Mouse (Mus musculus) telencephalon, adult 2 months (tissue): ENCODE measurements around the gene Tspan31.

ENCODE experiments used
- DNase-seq: peaks from one replicate; pipeline ENCODE4 v3.0.0-alpha.2; 2011; ENCODE audit warnings: low read depth, low spot score

Tspan31 gene

DNA sequence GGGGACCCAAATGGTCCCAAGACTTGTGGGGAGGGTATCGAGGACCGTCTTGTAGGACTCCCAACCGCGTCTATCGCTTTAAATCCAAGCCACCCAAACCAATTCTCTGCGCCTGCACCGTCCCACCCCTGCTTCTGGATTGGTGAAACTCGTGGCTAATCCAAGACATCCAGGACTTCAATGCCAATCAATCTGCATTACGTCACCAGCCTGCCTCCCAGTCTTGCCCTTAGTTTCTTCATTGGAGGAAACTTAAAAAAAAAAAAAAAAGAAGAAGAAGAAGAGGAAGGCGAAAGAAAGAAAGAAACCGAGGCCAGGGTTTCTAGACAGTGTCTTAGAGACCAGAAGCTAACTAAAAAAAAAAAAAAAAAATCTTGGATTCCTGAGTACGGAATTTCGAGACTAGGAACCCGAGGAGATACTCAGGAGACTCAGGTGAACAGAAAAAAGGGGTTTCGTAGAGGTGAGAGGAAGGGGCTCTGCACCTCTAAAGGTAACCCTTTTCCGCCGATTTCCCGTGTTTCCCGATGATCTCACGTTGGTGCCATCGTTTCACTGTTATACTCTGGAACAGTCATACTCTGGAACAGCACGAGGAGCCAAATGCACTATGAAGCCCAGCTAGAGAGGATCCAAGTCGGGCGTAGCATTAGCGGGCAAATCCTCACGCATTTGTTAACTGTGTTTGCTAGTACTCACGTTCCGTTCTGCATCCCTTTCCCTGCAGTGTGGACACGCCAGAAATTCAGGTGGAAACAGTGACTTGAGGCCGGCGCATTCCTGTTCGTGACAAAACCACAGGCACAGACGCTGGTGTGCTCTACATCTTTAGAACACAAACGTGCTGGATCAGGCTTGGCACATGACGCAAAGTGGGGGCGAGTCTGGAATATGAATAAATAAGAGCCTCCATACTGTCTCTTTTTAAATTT is at the start of gene Tspan31:
Tspan31 (minus strand) TSS at position 75 of the 932 bp plus-strand sequence.
- peak; percentile 99 for DNase-seq

DNA sequence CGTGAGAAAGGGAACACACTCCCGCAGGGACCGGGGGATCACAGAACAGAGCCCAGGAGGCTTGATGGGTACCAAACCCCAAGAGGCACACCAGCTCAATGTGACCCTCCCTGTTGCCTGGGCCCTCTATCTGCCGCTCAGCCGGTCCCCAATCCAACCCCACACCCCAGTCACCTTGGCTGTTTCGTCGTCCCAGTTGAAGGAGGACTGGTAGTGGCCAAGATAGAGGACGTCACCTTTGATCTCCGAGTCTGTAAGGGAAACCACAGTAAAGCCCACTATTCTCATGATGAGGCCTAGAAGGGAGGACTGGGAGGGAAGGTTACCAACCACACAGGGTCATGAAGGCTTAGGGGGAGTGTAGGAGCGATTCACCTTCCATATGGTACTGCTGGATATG is 49.2 kb upstream of the Tspan31 start:
- DNase-seq = no peak

DNA sequence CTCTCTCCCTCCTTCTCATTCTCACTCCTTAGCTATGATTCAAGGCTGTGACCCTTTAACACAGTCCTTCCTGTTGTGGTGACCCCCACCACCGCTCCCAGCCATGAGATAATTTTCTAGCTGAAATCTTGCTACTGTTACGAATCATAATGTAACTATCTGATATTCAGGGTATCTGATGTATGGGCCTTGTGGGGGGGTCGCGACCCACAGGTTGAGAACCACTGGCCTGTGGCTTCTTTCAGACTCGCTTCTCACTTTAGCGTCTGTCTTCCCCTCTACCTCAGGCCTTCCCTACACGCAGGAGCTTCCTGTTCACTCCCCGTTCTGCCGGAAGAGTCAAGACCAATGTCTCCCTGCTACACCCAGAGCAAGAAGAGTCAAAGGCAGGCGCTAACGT is 48.4 kb upstream of the Tspan31 start:
- DNase-seq = no peak

DNA sequence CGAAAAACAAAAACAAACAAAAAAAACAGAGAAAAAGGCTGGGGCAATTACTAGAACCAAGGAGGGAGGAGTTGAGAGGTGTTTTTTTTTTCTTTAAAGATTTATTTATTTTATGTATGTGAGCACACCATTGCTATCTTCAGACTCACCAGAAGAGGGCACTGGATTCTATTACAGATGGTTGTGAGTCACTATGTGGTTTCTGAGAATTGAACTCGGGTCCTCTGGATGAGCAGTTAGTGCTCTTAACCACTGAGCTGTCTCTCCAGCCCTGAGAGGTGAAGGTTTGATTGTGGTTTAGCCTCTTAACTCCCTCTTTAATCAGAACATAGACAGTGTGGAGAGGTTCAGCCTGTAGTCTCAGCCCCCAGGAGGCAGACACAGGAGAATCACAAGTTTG is 45.0 kb upstream of the Tspan31 start:
- no peak for DNase-seq

DNA sequence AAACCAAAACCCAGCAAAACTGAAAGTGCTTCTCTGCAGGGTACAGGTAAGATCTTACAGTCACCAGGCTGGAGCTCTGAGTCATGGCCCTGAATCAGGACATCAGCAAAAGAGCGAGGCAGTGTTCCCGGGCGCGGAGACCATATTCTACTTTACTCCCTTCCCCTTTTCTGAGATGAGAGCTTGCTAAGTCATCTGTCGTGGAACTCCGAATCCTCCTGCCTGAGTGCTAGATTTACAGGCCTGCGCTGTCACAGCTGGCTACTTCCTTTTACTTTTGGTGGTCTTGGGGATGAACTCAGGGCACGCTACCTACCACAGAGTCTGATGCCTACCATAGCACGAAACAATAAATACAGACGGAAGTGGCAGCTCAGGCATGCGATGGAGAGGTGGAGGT is 44.3 kb upstream of the Tspan31 start:
- no peak for DNase-seq

DNA sequence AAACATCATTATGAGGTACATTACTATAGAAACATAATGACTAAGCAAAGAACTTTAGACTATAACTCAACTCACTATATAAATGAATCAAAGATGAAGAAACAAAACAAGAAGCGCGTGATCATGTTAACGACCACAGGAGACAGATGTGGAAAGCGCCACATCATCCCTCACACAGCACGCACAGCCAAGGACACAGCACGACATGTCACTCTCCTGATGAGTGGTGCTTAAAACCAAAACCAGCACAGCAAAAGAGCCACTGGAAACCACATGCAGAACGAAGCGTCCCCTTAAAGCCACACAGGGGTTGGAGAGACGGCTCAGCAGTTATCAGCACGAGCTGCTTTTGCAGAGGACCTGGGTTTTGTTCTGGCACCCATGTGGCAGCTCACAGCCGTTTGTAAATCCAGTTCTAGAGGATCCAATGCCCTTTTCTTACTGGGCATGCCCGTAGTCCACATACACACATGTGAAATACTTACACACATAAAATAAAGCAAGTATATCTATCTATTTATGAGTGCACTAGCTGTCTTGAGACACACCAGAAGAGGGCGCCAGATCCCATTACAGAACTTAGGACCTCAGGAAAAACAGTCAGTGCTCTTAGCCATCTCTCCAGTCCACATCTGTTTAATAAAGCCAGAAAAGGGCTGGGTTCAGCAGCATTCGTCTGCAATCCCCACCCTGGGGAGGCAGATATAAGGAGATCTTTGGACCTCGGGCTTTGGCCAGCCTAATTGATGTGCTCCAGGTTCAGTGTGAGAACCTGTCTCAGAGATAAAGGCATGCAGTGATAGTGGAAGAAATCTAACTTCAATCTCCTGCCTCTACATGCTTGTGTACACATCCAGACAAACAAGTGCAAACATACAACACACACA is 41.2 kb upstream of the Tspan31 start:
- no peak for DNase-seq

DNA sequence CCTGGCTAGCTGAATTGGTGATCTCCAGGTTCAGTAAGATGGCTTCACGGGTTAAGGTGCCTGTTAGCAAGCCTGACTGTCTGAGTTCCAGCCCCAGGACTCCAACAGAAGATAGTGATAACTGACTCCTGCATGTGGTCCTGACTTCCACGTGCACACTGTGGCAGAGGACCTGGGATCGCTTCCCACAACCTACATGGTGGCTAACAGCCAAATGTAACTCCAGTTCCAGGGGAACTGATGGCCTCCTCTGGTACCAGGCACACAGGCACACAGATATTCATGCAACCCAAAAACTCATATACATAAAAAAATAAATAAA is 38.2 kb upstream of the Tspan31 start:
- no peak for DNase-seq

DNA sequence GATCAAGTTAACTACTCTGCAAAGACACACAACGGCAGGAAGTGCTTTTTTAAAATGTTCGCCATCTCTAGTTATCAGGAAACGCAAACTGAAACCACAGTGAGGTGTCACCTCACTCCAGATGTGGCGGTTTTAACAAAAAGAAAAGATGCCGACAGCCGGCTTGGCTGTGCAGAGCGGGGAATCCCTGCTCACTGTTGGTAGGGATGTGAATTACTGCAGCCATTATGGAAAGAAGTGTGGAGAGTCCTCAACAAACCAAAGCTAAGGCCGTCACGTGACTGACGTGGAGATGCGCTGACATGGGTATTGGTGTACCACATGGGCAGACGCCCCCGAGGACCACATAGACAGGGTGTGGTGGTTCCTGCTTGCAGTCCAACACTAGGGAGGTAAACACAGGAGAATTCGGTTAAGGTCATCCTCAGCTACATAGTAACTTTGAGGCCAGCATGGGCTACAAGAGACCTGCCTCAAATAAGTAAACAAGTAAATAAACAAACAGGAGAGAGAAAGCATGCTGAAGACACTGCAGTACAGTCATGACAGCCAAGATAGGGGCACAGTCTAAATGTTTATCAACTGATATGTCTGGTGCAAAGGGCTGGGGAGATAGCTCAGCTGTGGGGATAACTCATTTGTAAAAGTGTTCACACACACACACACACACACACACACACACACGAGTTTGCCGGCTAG is 37.6 kb upstream of the Tspan31 start:
- no peak for DNase-seq

DNA sequence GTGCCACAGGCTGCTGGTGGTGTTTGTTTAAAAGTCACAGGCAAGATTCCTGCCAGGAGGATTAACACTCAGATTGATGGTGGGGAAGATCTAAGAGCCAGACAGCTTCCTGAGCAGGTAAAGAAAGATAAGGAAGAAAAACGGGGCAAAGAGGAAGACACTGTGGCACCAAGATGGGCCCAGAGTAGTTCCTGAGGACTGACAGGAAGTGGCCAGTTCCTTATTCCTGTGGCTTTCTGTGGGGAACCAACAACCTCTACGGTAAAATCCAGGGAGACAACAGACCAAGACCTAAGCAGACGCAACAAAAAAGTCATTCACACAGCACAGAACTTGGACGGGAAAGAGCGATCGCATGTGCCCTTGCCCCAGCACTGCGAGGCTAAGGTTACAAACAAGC is 33.6 kb upstream of the Tspan31 start:
- DNase-seq = no peak

DNA sequence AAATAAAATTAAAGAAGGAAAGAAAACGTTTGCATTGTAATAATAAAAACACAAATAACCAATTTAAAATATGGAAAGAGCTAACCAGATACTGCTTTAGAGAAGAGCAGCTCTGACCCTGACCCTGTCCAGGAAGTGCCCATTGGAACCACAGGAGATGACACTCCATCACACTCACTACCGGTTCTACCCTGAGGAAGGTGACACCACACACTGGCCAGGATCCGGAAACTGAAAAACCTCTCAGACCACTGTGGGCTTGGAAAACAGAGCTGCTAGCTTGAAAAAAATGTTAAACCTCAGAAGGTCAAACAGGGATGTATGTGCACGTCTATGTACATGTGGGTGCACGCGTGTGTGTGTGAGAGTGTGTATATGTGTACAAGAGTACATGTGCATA is 31.1 kb upstream of the Tspan31 start:
- no peak for DNase-seq

DNA sequence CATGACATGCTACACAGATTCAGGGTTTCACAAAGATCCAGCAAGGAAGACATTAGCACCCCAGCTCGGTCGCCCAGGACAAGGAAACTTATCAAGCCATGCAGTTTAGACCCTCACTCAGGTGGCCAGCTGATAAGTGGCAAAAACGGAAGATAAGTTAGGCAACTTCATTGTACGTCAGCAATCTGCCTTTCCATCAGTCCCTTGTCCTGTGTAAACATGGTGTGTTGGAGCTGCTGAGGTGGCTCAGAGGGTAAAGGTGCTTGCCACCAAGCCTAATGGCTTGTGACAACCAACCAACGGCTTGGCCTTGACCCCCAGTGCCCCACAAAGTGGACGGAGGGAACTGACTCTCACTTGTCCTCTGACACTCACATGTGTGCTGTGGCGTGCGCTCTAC is 30.4 kb upstream of the Tspan31 start:
- DNase-seq = no peak

DNA sequence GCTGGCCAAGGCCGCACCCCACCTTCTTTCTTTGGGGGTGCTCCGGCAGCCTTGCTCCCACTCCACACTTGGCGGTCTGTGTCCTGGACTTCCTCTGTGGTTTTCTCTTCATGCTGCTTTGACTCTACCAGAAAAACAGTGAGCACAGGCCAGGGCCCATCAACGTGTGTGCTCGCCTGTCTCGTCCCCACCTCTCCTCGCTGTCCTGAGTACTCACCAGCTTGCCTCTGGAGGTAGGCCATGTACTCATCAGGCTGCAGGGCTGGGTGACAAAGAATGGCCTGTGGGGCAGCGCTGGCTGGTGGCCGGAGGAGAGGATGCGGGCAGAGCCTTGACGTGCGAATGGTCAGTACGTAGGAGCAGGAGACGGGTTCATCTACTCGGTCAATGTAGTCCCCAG is 29.8 kb upstream of the Tspan31 start:
- no peak for DNase-seq

DNA sequence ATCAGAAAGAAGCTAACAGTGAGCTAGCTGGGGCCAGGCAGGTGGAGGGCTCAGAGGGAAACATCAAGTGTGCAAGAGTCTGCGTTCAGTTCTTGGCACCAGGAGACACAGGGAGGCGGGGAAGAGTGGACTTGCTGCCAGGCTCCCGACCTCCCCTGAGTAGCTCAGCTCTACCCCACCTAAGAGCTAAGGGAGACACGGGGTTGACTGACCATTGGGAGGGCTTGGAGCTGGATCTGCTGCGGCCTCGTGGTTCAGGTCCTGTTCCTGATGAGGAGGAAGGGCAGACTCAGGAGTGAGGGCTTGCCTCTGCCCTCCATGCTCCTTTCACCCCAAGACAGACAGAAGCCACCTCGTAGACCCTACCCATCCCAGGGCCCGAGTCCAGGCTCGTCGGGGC is 29.1 kb upstream of the Tspan31 start:
- no peak for DNase-seq

DNA sequence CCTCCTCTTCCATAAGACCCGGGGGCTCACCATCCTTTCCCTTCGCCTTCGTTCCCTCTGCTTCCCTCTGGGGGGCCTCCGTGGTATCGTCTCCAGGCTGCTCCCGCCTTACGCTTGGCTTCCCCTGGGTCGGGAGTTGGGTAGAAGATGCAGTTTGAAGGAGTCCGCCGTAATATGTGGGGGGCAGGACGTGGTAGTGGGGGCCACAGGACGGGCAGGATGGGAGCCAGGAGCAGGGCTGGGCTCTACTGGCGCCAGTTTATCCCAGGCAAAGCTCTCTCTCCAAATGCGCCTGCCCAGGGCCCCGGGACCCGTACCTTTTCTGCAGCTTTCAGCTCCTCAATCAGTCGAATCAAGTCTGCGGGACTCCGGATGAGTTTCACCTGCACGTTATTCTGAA is 28.4 kb upstream of the Tspan31 start:
- no peak for DNase-seq

DNA sequence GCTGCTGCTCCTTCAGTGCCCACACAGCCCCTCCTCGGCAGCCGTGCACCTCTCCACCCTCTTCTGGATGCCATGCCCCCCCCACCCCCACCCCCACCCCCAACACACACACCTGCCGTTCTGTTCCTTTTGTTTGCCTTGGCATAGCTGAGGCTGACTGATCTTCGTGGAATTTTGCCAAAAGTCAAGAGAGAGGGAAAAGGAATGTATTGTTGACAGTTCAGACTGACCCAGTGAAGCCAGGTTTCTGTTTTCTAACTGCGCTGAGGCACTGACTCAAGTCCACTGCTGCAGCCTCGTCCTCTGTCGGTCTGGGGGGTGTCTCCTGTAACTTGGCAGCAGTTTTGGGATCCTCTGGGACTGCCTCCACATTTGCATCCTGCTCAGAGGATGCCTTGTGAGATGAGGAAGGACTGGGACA is 24.3 kb upstream of the Tspan31 start:
- no peak for DNase-seq

DNA sequence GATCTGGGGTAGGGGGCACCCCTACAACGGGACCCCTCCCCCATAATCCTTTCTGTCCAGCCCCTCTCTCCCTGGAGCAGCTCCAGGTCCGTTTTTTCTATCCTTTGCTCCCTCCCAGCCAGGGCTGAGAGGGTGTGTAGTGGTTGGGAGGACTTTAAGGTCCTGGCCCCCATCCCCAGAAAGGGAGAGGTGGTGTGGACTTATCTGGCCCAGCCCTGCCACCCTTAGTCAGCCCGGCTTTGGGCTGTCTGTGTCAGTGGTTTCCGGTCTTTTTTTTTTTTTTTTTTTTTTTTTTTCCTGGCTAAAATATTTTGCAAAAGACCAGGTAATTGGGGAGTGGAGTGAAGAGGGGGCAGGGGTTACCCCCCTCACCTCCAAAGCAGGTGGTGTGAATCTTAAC is 22.7 kb upstream of the Tspan31 start:
- DNase-seq = no peak

DNA sequence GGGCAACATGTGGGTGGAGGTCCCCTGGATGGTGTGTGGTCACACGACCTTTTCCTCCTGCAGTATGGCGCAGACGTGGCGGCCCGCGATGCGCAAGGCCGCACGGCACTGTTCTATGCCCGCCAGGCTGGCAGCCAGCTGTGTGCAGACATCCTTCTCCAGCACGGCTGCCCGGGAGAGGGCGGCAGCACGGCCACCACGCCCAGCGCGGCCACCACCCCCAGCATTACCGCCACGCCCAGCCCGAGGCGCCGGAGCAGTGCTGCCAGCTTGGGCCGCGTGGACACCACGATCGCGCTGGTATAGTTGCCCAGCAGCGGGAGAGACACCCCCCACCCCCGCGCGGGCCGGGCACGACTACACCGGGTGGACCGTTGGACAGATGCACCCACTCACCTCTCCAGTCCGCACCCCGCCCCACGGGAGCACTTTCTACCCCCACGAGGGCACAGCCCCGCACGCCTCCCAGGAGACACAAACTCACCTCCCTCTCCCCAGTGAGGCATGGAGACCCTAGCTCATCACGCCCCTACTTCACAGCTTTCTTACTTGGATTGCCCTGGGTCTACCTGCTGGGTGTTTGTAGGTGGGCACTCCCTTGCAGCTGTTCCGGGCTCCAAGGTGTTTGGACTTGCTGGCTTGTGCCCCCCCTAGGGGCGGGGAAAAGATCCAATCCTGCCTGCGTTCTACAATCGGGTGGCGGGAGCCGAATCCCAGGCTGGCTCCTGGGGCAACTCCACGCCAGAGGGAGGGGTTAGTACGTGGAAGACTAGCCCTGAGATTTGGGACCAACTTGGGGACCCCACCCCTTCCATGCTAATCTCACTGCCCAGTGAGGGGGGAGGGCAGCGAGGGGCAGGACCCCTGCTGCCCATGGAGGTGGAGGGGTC is 21.7 kb upstream of the Tspan31 start:
- DNase-seq = no peak

DNA sequence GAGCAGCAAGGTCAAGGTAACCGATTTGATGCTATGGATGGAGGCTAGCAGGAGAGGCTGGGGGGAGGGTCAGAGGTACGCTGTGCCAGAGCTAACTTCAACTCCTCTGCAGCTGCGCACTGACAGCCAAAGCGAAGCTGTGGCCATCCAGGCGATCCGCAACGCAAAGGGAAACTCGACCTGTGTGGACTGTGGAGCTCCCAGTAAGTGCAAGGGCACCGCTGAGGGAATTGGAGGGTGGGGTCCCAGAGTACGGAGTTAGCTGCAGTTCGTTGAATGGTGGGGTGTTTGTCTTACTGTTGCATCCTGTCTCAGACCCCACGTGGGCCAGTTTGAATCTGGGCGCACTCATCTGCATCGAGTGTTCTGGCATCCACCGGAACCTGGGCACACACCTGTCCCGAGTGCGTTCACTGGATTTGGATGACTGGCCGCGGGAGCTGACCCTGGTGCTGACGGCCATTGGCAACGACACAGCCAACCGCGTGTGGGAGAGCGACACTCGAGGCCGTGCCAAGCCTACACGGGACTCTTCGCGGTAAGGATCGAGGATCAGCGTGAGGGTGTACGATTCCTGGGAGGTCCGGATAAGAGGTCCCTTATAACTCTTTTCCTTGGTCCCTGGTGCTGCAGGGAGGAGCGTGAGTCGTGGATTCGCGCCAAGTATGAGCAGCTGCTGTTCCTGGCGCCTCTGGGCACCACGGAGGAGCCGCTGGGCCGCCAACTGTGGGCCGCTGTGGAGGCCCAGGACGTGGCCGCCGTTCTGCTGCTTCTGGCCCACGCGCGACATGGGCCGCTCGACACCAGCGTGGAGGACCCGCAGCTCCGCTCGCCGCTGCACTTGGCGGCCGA is 20.7 kb upstream of the Tspan31 start:
- no peak for DNase-seq

DNA sequence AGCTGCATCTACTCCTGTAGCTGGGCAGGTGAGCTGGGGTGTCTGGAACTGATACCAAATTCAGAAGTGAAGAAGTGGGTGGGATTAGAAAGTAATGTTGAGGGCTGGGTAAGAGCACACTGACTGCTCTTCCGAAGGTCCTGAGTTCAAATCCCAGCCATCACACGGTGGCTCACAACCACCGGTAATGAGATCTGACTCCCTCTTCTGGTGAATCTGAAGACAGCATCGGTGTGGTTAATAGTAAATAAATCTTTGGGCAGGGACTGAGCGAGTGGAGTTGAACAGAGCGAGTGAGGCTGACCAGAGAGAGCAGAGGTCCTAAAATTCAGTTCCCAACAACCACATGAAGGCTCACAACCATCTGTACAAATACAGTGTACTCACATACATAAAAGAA is 15.6 kb upstream of the Tspan31 start:
- no peak for DNase-seq

DNA sequence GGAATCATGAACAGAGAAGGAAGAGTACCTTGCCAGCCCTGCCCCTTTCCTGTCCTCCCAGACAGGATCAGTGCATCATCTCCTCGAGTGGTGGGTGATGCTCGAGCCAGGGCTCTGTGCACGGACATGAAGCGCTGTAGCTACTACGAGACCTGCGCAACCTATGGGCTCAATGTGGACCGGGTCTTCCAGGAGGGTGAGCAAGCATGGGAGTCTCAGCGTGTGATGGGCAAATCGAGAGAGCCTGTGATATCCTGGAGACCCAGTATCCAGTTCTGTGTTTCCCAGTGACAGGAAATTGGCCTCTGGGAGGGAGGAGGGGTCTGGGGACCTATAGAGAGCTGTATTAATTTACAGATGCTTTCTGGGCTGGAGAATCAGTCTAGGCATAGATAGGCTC is 15.0 kb upstream of the Tspan31 start:
- no peak for DNase-seq
